Mouse (Mus musculus) R1 (cell line): ENCODE measurements around the gene Gm20388.
"Not testable (repeated sequence)": the region's sequence is repeated elsewhere in the genome, so short reads cannot be mapped to it uniquely, and the experiment has no call there.

ENCODE experiments used
- DNase-seq: peaks from one replicate; pipeline ENCODE4 v3.0.0-alpha.2; 2018; ENCODE audit warnings: low read depth, low spot score

Gene Gm20388

DNA sequence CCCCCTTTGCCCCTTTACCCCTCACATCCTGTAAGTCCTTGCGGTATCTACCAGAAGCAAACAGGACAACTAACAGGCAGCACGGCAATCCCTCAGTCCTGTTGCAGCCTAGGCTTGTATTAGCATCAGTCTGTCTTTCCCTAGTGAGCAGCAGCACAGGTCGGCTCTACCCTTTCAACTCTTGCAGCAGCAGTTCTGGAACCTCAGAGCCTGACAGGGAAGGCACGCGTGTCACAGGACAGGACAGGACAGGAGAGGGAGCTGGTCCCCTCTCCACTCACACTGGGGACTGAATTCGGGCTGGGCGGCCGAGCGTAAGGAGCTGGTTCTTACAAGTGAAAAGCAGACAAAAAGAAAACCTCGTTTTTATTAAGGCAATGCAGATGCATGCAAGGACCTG lies 3986.1 kb downstream of the Gm20388 start:
- DNase-seq = no peak

DNA sequence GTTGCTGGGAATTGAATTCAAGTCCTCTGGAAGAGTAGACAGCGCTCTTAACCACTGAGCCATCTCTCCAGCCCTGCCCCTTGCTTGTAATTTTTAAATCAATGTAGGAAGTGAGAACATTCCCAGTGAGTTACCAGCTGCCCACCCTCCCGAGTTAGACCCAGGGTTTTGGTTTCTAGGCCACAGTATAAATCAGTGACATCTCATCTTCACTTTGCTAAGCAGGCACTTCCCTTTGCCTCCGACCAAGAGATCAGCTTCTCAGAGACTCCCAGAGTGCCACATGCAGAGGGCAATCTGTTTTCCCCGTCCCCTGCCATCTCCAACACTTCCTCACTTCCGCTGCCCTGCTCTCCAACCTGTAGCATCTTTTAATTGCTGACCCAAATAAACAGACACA lies 3987.9 kb downstream of the Gm20388 start:
- no peak for DNase-seq

DNA sequence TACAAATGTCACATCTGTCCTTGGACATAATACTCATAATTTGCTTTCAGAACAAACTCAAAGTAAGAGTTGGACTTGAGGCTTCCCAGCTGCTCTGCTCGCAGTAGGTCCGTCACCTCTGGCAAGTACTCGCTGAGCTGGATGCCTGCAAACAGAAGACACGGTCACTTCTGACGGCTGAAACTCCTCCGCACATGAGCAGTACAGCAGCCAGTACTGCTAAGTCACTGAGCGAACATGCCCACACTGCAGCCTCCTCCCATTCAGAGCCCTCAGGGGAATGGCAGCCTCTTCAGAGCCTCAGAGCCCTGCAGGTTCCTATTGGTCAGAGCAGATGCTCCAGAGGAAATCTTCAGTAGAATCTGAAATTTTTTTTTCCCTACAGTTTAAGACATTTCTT lies 3988.7 kb downstream of the Gm20388 start:
- no peak for DNase-seq

DNA sequence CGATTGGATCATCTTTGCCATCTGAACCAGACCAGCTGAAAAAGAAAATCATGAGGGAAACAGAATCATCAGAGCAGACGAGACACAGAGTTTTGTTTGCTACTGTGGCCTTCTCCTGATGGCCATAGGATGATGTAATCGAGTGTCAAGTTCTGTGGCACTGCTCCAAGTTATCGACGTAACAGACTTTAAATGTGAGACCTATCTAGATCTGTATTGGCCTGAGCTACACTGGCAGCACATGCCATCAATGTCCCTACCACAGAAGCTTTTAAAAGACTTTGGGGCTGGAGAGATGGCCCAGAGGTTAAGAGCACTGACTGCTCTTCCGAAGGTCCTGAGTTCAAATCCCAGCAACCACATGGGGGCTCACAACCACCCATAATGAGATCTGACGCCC lies 3992.0 kb downstream of the Gm20388 start:
- no peak for DNase-seq

DNA sequence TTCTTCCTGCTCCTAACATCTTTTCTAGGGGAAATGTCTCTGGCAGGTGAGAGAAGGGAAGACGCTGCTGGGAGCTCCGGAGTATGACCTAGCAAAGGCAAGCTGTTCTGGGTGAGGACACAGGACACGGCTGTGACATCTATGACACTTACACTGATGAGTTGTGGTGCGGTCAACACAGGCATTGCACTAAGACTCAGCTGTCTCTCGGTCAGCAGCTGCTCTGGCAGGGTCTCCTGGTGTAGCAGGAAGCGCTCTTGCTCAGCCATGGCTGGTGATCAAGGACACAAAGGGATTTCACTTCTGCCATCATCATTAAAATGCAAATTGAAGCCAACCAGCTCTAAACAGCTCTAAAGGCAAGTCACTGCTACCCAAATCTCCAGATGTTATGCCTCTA lies 3997.0 kb downstream of the Gm20388 start:
- no peak for DNase-seq

DNA sequence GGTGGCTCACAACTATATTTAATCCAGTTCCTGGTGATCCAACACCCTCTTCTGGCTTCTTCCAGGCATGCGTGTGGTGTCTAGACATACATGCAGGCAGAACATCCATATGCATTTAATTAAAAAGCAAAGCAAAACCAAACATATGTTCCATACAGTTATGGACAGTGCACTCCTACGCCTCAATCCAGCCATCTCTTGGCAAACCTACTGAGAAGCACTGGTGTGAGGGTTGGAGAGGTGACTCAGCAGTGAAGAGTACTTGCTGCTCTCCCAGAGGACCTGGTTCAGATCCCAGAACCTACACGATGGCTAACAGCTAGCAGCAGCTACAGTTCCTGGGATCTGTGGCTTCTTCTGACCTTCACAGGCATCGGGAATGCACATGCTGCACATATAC lies 4001.6 kb downstream of the Gm20388 start:
- no peak for DNase-seq

DNA sequence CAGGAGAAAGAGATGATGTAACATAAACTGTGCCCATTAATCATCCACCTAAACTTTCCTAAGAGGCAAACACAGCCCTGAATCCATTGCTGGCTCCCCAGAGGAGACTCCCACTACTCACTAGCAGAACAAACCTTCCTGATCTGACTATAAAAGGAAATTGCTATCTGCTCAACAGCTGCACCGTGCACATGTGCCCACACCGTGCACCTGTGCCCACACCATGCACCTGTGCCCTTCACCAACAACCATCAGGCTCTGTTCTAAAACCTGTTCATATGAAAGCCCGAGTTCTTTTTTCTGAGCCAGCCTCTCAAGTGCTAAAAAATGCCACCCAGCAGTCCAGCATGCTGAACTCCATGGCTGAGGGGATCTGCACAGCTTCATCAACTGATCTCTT lies 4004.0 kb downstream of the Gm20388 start:
- no peak for DNase-seq

DNA sequence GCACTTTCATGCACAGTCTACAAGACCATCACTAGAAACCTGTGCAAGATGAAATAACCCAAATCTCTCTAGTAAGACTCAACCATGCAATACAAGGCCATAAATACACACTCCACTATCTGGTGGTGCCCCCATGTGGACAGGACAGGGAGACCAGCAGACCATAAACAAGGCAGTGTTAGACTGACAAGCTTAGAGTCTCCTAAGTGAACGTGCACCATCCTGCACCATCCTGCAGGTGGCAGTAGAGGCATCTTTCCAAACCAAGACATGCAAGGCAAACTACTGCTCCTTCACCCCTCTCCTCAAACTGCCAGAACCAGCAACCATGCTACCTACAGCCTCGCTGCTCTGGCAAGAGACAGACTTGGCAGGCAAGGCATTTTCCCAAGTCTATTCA lies 4014.1 kb downstream of the Gm20388 start:
- DNase-seq = peak; percentile 94

DNA sequence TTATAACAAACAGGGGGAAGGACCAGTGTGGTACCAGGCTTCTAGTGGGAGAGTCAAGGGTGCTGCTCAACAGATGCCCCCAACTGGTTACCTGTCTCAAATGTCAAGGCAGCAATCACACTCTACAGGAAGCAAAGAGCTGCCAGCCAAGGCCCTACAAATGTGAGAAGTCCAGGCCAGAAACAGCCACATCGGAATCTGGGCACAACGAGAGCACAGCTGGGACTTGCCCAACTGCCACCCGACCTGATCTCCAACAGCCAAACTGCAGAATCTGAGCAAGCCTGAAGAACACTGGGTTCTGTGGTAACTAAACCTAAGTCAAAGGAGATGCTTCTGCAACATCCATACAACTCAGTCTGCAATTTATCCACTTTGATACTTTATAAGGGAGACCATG lies 4015.0 kb downstream of the Gm20388 start:
- DNase-seq = no peak

DNA sequence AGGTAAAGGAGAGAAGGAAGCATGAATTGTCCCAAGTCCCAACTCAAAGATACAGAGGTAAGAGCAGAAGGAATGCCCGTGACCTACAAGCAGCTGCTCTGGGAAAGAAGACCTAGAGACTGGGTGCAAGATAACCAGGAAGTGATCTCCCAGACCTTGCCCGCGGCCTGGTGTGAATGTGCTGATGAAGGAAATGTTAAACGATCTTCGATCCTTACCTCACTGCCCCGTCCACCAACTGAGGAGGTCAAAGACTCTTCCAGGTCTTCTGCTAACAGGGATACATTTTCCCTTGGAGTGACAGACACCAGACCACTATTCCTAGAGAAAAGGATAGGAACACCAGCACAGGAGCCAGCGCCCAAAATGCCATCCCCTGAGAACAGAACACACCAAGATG lies 4018.4 kb downstream of the Gm20388 start:
- DNase-seq = no peak

DNA sequence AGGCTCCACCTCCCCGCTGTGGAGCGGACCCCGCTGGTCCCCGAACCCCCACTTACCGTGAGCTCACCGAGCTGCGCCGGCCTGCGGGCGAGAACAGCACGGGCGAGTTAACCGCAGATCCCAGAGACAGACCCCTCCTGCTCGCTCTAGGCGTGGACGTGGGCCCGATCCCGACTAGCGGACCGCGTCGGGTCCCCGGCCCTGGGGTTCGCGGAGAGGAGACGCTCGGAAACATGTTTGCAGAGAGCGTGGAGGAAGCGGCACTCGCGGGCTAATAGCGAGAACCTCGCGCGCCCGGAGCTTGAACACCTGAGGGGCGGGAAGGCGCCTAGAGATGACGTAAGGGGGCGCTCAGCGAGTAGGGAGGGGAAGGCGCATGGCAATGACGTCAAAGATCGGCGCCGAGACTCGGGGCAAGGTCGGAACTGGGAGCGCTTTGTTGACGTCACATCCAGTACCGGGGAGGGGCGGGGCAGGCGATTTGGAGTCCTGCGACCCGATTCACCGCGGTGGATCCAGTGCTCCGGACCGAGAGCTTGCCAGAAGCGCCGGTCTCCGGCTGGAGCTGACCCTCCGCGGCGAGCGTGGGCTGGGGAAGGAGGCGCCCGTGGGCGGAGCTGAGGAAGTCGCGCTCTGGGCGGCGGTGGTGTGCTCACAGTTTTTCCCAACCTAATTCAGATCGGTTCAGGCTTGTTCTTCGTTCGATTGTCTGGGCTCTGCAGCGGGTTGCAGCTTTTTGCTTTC lies 4038.5 kb downstream of the Gm20388 start, which contains the start of gene Nup133:
TSS of gene Nup133 (minus strand) at position 324 of the 744 bp plus-strand sequence.
- DNase-seq = peak; percentile 99

DNA sequence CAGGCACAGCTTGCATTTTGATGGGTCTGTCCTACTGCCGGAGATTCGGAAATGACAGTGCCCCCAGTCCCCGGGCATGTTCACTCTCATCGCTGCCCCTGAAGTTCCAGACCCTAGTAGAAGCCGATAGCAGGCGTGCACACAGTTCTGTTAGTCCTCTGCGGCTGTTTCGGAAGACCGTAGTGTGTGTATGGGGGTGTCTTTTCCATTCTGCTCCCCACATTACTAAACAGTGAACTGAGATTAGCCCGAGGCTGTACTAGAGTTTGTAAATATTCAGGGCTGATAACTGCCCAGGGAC lies 4039.0 kb downstream of the Gm20388 start:
- no peak for DNase-seq

DNA sequence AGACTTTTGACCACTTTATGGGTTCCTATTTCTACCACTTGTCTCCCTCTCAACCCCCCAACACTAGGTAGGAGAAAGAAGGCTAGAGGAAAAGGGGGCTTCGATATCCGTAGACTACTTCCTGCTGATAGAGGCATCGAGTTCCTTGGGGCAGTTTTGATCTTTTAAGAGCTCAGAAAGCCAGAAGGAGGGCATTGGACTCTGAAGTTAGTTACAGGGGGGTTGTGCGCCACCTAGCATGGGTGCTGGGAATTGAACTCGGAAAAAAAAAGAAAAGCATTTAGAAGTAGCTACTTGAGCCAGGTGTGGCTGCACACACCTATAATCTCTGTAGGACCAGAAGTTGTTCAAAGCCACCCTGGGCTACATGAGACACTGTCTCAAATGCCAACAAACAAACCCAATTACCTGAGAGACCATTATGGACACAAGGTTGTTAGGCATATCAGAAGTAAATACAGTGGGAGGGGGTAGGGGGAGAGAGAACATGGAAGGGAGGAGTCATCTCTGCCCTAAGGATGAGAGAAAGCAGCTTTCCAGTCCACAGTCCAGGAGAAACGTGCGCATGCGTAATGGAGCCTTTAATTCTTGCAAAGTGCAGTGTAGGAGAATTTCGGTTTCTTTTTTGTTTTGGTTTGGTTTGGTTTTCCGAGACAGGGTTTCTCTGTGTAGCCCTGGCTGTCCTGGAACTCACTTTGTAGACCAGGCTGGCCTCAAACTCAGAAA lies 4039.6 kb downstream of the Gm20388 start:
- DNase-seq = peak; percentile 85

DNA sequence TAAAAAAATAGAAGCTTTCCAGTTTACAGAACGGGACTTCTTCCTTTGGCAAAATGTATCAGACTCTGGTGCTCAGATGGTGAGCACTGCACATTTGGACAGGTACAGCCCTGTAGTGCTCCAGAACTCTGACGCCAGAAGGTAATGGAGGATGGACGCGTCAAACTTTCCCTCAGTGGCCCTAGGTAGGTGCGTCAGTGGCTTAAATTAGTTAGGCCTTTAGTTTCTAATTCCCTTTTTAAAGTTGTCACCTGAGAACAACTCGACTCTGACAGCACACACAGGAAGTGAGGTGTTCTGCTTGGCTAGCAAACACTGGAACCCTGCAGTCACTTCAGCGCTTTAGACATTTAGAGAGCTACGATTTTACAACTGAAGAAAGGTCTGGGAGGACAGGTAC lies 4043.0 kb downstream of the Gm20388 start:
- no peak for DNase-seq

DNA sequence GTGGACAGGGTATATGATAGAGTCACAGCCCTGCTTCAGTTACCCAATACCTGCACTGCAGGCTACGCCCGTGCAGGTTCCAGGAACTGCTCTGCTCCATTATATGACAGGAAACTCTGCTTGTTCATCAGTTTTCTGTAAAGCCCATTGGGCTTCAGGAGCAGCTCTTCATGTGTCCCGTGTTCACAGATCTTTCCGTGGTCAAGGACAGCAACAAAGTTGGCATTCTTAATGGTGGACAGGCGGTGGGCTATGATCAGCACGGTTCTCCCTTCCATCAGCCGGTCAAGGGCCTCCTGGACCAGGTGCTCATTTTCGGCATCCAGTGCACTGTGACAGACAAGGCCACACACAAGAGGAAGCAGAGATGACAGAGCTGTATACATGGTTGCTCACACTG lies 4043.6 kb downstream of the Gm20388 start:
- DNase-seq = no peak

DNA sequence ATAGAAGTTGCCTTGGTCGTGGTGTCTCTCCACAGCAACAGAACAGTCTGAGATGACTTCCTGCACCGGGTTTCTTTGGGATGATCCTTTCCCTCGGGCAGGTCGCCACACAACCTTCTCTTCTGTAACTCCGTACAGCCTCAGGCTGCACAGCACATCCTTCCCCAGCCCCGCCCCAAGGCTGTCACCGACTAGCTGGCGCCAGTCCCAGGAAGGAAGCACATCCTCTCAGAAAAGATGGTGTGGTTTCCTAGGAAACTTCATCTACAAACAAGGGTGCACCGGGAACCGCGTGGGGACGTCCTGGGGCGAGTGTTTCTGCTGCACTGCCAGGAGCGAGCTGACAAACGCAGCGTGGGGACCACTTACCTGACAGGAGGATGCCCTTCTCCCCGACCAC lies 4047.5 kb downstream of the Gm20388 start:
- no peak for DNase-seq

DNA sequence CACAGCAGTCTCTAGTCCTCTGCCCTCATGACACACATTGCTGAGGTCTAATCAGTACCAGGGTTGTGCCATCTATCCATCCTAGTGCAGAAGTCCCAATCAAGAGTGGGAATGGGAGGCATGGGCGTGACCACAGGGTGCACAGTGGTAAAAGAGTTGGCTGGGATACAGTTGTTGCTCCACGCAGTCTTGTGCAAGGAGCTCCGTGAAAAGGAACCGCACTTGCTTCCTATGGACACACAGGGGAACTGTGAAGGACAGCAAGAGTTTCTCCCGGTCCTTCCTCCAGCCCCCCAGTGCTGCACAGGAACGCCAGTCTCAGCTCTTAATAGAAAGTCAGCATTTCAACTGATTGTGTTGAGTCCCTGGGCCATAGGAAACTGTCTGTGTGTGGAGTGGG lies 4048.8 kb downstream of the Gm20388 start:
- DNase-seq = no peak

DNA sequence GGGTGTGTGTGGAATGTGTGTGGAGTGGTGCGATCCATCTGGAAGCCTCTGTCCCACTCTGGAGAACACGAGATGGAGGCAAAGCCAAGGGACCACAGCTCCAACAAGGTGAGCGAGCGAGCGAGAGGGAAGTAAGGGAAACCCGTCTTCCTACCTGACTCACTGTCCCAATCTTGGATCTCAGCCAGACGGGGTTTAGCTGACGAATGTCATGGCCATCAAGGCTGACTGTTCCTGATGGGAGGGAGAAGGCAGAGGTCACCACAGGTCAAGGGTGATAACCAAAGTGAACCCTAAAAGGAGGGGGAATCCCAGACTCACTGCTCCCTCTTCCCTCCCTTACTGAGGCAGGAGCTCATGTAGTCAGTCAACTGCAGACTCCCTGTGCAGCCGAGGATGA lies 4049.4 kb downstream of the Gm20388 start:
- DNase-seq = no peak

DNA sequence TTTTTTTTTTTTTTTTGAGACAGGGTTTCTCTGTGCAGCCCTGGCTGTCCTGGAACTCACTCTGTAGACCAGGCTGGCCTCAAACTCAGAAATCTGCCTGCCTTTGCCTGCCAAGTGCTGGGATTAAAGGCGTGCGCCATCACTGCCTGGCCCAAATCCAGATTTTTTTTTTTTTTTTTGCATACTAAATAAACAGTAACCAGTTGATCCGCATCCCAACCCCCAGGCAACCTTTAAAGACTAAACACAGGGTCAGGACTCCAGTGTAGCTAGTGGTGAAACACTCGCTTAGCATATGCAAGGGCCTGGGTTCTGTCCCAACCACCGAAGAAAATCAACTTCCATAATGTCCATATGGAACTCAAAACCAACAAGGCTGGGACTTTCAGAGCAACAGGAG lies 4049.9 kb downstream of the Gm20388 start:
- DNase-seq = not testable (repeated sequence)

DNA sequence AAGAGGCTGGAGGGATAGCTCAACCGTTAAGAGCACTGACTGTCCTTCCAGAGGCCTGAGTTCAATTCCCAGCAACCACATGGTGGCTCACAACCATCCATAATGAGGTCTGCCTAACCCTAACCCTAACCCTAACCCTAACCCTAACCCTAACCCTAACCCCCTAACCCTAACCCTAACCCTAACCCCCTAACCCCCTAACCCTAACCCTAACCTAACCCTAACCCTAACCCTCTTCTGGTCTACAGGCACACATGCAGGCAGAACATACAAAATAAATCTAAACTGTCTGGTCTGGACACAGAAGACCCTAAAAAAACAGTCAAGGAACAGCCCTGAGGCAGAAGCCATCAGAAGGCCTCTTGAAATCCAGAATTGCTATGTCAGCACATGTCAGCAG lies 4050.7 kb downstream of the Gm20388 start:
- DNase-seq = peak; percentile 33

DNA sequence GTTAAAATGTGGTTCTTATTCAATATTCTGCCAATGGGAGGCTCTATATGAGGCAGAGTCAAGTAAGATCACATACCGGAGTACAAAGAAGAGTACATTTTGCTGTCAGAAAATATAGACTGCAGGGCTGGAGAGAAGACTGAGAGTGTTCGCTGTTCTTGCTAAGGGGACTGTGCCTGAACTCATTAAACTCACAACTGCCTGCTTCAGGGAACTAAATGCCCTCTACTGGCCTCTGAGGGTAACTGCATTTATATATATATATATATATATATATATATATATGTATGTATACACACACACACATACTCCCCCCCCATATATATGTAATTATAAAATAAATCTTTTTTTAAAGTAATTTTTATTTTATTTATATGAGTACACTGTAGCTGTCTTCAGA lies 4056.3 kb downstream of the Gm20388 start:
- peak; percentile 42 for DNase-seq

DNA sequence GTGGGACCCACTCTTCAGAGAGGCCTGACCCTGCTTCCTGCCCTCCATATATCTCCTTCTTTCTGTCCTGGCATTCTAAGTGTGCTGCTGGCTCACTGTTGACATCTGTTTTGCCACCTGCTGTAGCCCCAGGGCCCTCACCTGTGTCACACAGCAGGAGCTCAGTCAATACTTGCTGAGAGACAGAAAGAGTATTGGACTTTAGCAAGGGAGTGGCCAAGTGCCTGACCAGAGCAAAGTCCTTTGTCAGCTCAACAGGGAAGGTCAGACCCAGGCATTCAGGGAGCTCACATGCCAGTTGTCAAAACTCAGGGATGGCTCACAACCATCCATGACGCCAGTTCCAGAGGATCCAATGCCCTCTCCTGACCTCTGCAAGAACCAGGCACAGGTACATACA lies 4062.9 kb downstream of the Gm20388 start:
- DNase-seq = no peak

DNA sequence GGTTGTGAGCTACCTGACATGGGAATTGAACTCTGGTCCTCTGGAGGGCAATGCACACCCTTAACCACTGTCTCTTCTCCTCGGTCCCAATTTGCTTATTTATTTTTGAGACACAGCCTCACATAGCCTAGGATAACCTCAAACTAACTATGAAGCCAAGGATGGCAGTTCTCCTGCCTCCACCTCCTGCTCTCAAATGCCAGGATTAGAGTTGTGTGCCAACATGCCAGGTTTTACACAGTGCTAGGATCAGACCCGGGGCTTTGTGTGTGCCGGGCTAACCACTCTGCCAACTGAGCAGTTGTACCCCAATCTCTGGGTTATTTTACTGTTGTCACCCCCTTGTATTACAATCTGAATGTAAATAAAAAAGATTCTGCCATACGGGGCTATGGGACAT lies 4066.9 kb downstream of the Gm20388 start:
- no peak for DNase-seq
